Mouse (Mus musculus): ENCODE measurements around the gene Cdkl4. TPM values are rescaled to one million over a fixed set of nuclear protein-coding genes. Genes with fewer than 3 reads are reported as not detected.

Cdkl4 gene
- total and polyA plus RNA-seq, 2 experiments from 2014 or later: 0.05 TPM; not detected in 1

- ATAC-seq (ENCODE audit: insufficient read depth, low read depth) (no peak), DNase-seq (ENCODE audit: low spot score) (no peak)
- Histone ChIP-seq H3K27me3 (ENCODE audit: control insufficient read depth, insufficient read depth, low read length) (no peaks in the 10 kb centered on the region), H3K9me3 (replicated peaks; ENCODE audit: control insufficient read depth, low read length) (no peaks in the 10 kb centered on the region; the same call in 1 of the 2 replicates), H3K4me1 (ENCODE audit: control insufficient read depth, insufficient read depth) (no peaks in the 10 kb centered on the region), H3K9ac (replicated peaks; ENCODE audit: low read depth, low read length) (no peak overlapping the region), H3K4me2 (ENCODE audit: low read depth, low read length) (no peak overlapping the region), H3K4me3 (ENCODE audit: low read depth, low read length) (no peak overlapping the region), H3K36me3 (replicated peaks; ENCODE audit: control insufficient read depth, insufficient read depth, low read length) (no peaks in the 10 kb centered on the region), H3K27ac (ENCODE audit: low read depth) (no peak overlapping the region)
- TF ChIP-seq CTCF (IDR thresholded peaks at IDR 0.05; ENCODE audit: low read depth) (no peak), EP300 (IDR thresholded peaks at IDR 0.05; ENCODE audit: low read depth) (no peak)
- 20% methylated on average over 8 of the region's 8 CpGs for WGBS
These were observed 63.8 kb downstream of the Cdkl4 start for GRCm38 (mm10) chr17:80513766-80514165.

- TF ChIP-seq EP300 (IDR thresholded peaks at IDR 0.05; ENCODE audit: low read depth) (no peak), CTCF (IDR thresholded peaks at IDR 0.05; ENCODE audit: low read depth) (no peak)
- no peak for ATAC-seq (ENCODE audit: insufficient read depth, low read depth)
- Histone ChIP-seq H3K36me3 (replicated peaks; ENCODE audit: control insufficient read depth, insufficient read depth, low read length) (no peaks in the 10 kb centered on the region), H3K9ac (replicated peaks; ENCODE audit: low read depth, low read length) (no peak overlapping the region), H3K27ac (ENCODE audit: low read depth) (no peak overlapping the region), H3K9me3 (replicated peaks; ENCODE audit: control insufficient read depth, low read length) (no peaks in the 10 kb centered on the region; the same call in 1 of the 2 replicates), H3K4me3 (ENCODE audit: low read depth, low read length) (no peak overlapping the region), H3K4me1 (ENCODE audit: control insufficient read depth, insufficient read depth) (no peaks in the 10 kb centered on the region), H3K4me2 (ENCODE audit: low read depth, low read length) (no peak overlapping the region), H3K27me3 (ENCODE audit: control insufficient read depth, insufficient read depth, low read length) (no peaks in the 10 kb centered on the region)
- WGBS: 77% methylated on average over 3 of the region's 3 CpGs
- DNase-seq (ENCODE audit: low spot score): no peak
These were observed 67.2 kb downstream of the Cdkl4 start for GRCm38 (mm10) chr17:80510459-80510855.

GRCm38 (mm10) chr17:80509494-80510458 lies 67.8 kb downstream of the Cdkl4 start:
- no peak overlapping the region for H3K9ac ChIP-seq (replicated peaks; ENCODE audit: low read depth, low read length)
- no peaks in the 10 kb centered on the region for H3K27me3 ChIP-seq (ENCODE audit: control insufficient read depth, insufficient read depth, low read length)
- no peak overlapping the region for H3K4me3 ChIP-seq (ENCODE audit: low read depth, low read length)
- no peak overlapping the region for H3K4me2 ChIP-seq (ENCODE audit: low read depth, low read length)
- no peaks in the 10 kb centered on the region for H3K4me1 ChIP-seq (ENCODE audit: control insufficient read depth, insufficient read depth)
- ATAC-seq (ENCODE audit: insufficient read depth, low read depth) (no peak), DNase-seq (ENCODE audit: low spot score) (no peak)
- H3K9me3 ChIP-seq (replicated peaks; ENCODE audit: control insufficient read depth, low read length): no peaks in the 10 kb centered on the region; the same call in 1 of the 2 replicates
- no peak for TF ChIP-seq CTCF (IDR thresholded peaks at IDR 0.05; ENCODE audit: low read depth)
- TF ChIP-seq EP300 (IDR thresholded peaks at IDR 0.05; ENCODE audit: low read depth): no peak
- no peak overlapping the region for H3K27ac ChIP-seq (ENCODE audit: low read depth)
- 33% methylated on average over 4 of the region's 4 CpGs for WGBS
- no peaks in the 10 kb centered on the region for H3K36me3 ChIP-seq (replicated peaks; ENCODE audit: control insufficient read depth, insufficient read depth, low read length)

- DNase-seq (ENCODE audit: low spot score) (no peak), ATAC-seq (ENCODE audit: insufficient read depth, low read depth) (no peak)
- WGBS: 64% methylated on average over 6 of the region's 6 CpGs
- Histone ChIP-seq H3K27me3 (ENCODE audit: control insufficient read depth, insufficient read depth, low read length) (no peaks in the 10 kb centered on the region), H3K4me3 (ENCODE audit: low read depth, low read length) (no peak overlapping the region), H3K36me3 (replicated peaks; ENCODE audit: control insufficient read depth, insufficient read depth, low read length) (no peaks in the 10 kb centered on the region), H3K9ac (replicated peaks; ENCODE audit: low read depth, low read length) (no peak overlapping the region), H3K9me3 (replicated peaks; ENCODE audit: control insufficient read depth, low read length) (no peaks in the 10 kb centered on the region), H3K4me1 (ENCODE audit: control insufficient read depth, insufficient read depth) (no peaks in the 10 kb centered on the region; the same call in 1 of the 2 replicates), H3K4me2 (ENCODE audit: low read depth, low read length) (no peak overlapping the region), H3K27ac (ENCODE audit: low read depth) (no peak overlapping the region)
- TF ChIP-seq CTCF (IDR thresholded peaks at IDR 0.05; ENCODE audit: low read depth): no peak
These were observed 71.8 kb downstream of the Cdkl4 start for GRCm38 (mm10) chr17:80505766-80506165.

- 57% methylated on average over 4 of the region's 4 CpGs for WGBS
- no peaks in the 10 kb centered on the region for H3K27me3 ChIP-seq (ENCODE audit: control insufficient read depth, insufficient read depth, low read length)
- no peaks in the 10 kb centered on the region for H3K9me3 ChIP-seq (replicated peaks; ENCODE audit: control insufficient read depth, low read length)
- H3K4me3 ChIP-seq (ENCODE audit: low read depth, low read length): no peak overlapping the region
- no peaks in the 10 kb centered on the region; the same call in 1 of the 2 replicates for H3K4me1 ChIP-seq (ENCODE audit: control insufficient read depth, insufficient read depth)
- DNase-seq (ENCODE audit: low spot score) (no peak), ATAC-seq (ENCODE audit: insufficient read depth, low read depth) (no peak)
- H3K27ac ChIP-seq (ENCODE audit: low read depth): no peak overlapping the region
- H3K4me2 ChIP-seq (ENCODE audit: low read depth, low read length): no peak overlapping the region
- no peaks in the 10 kb centered on the region for H3K36me3 ChIP-seq (replicated peaks; ENCODE audit: control insufficient read depth, insufficient read depth, low read length)
- no peak overlapping the region for H3K9ac ChIP-seq (replicated peaks; ENCODE audit: low read depth, low read length)
- TF ChIP-seq CTCF (IDR thresholded peaks at IDR 0.05; ENCODE audit: low read depth) (no peak), EP300 (IDR thresholded peaks at IDR 0.05; ENCODE audit: low read depth) (no peak)
These were observed 72.3 kb downstream of the Cdkl4 start for GRCm38 (mm10) chr17:80505342-80505741.
